Mouse (Mus musculus) forebrain, embryonic 14.5 days (tissue): ENCODE results near the gene Fam110a. TPM values are rescaled to one million over a fixed set of nuclear protein-coding genes. Genes with fewer than 3 reads are reported as not detected.
A peak's percentile ranks its signal among the peaks of the same experiment; 100 is the strongest.

Experiments
- ATAC-seq: fragments of 200-750 bp; cut with Nextera tagmentation; 2 replicates; pipeline ENCODE4 v1.8.0; 2017; ENCODE audit warnings: mild to moderate bottlenecking, moderate library complexity
- DNase-seq: peaks from one replicate; pipeline ENCODE4 v3.0.0-alpha.2; 2015; ENCODE audit warnings: low spot score
- H3K27ac ChIP-seq: fragments of 300-500 bp; sonication (generic); 2 replicates; pipeline ENCODE4 v1.5.1; 2014; ENCODE audit warnings: low read depth, mild to moderate bottlenecking, control low read depth, low read length, moderate library complexity
- H3K27me3 ChIP-seq: fragments of 300-500 bp; sonication (generic); replicated peaks from 2 replicates; pipeline ENCODE4 v1.6.1; 2014; ENCODE audit warnings: low read length, control low read depth, mixed read lengths; ENCODE audit not compliant: control insufficient read depth, insufficient read depth
- H3K36me3 ChIP-seq: fragments of 300-500 bp; sonication (generic); 2 replicates; pipeline ENCODE4 v1.6.1; 2014; ENCODE audit warnings: low read length, control low read depth; ENCODE audit not compliant: control insufficient read depth, insufficient read depth
- H3K4me1 ChIP-seq: fragments of 300-500 bp; sonication (generic); 2 replicates; pipeline ENCODE4 v1.6.1; 2014; ENCODE audit warnings: antibody characterized with exemption, low read length, control low read depth; ENCODE audit not compliant: control insufficient read depth, insufficient read depth
- H3K4me2 ChIP-seq: fragments of 300-500 bp; sonication (generic); 2 replicates; pipeline ENCODE4 v1.6.1; 2014; ENCODE audit warnings: mild to moderate bottlenecking, control low read depth, low read length
- H3K4me3 ChIP-seq: fragments of 300-500 bp; sonication (generic); 2 replicates; pipeline ENCODE4 v1.5.1; 2014; ENCODE audit warnings: low read depth, low read length, control low read depth
- H3K9ac ChIP-seq: fragments of 300-500 bp; sonication (generic); 2 replicates; pipeline ENCODE4 v1.6.1; 2014; ENCODE audit warnings: mild to moderate bottlenecking, low read length, control low read depth, moderate library complexity
- H3K9me3 ChIP-seq: fragments of 300-500 bp; sonication (generic); replicated peaks from 2 replicates; pipeline ENCODE4 v1.6.1; 2016; ENCODE audit warnings: low read length, control low read depth, mixed read lengths; ENCODE audit not compliant: control insufficient read depth
- WGBS: fragments of 180-500 bp; shearing (Covaris S2); extraction: QIAGEN DNeasy Blood & Tissue Kit; methylation state at CpG from one replicate; pipeline ENCODE4 v1.1.7; 2014; 5-methylcytosine and 5-hydroxymethylcytosine counted together
- polyA plus RNA-seq: library from polyadenylated mRNA; unstranded; fragments of >200 nt; fragmentation: Nextera tagmentation; extraction: Ambion mirVana; gene quantifications from 2 replicates; pipeline ENCODE4 v1.2.1, GENCODE M21; 2014

The Fam110a gene
- polyA plus RNA-seq, 1 experiment from 2014 or later: 64.5 TPM

GRCm38 (mm10) chr2:151977689-151978440, 2.2 kb downstream of the Fam110a start:
- no peak overlapping the region for H3K27ac ChIP-seq
- 0 out of 2 replicates have a peak overlapping the region, but pooled peaks have one; percentile 29 for H3K9ac ChIP-seq

GRCm38 (mm10) chr2:151976067-151976466, 4.0 kb downstream of the Fam110a start:
- Histone ChIP-seq H3K27ac (no peak overlapping the region), H3K27me3 (no peaks in the 10 kb centered on the region), H3K9me3 (no peaks in the 10 kb centered on the region), H3K36me3 (no peaks in the 10 kb centered on the region), H3K9ac (no peak overlapping the region), H3K4me3 (no peak overlapping the region), H3K4me2 (no peak overlapping the region), H3K4me1 (peaks cover 46% of the 10 kb centered on the region)
- 79% methylated on average over 3 of the region's 3 CpGs for WGBS
- no peak for ATAC-seq
- DNase-seq: no peak

More at GRCm38 (mm10) chr2:151977689-151978440, 2.2 kb downstream of the Fam110a start:
- Histone ChIP-seq H3K9me3 (no peaks in the 10 kb centered on the region), H3K27me3 (no peaks in the 10 kb centered on the region), H3K4me3 (no peak overlapping the region), H3K4me1 (peaks cover 36% of the 10 kb centered on the region), H3K36me3 (no peaks in the 10 kb centered on the region), H3K4me2 (peak overlapping the region; percentile 79)
- WGBS: 76% methylated on average over 4 of the region's 4 CpGs
- DNase-seq: no peak
- no peak for ATAC-seq

GRCm38 (mm10) chr2:151975295-151975694, 4.7 kb downstream of the Fam110a start:
- H3K9me3 ChIP-seq: no peaks in the 10 kb centered on the region
- ATAC-seq (no peak), DNase-seq (no peak)
- H3K36me3 ChIP-seq: 0 out of 2 replicates have a peak, but pooled peaks cover under 1% of the 10 kb centered on the region
- no peak overlapping the region for H3K9ac ChIP-seq
- no peak overlapping the region for H3K4me3 ChIP-seq
- no peak overlapping the region for H3K27ac ChIP-seq
- peaks cover 46% of the 10 kb centered on the region for H3K4me1 ChIP-seq
- no peak overlapping the region for H3K4me2 ChIP-seq
- H3K27me3 ChIP-seq: no peaks in the 10 kb centered on the region
- WGBS: 89% methylated on average over 5 of the region's 5 CpGs

DNA sequence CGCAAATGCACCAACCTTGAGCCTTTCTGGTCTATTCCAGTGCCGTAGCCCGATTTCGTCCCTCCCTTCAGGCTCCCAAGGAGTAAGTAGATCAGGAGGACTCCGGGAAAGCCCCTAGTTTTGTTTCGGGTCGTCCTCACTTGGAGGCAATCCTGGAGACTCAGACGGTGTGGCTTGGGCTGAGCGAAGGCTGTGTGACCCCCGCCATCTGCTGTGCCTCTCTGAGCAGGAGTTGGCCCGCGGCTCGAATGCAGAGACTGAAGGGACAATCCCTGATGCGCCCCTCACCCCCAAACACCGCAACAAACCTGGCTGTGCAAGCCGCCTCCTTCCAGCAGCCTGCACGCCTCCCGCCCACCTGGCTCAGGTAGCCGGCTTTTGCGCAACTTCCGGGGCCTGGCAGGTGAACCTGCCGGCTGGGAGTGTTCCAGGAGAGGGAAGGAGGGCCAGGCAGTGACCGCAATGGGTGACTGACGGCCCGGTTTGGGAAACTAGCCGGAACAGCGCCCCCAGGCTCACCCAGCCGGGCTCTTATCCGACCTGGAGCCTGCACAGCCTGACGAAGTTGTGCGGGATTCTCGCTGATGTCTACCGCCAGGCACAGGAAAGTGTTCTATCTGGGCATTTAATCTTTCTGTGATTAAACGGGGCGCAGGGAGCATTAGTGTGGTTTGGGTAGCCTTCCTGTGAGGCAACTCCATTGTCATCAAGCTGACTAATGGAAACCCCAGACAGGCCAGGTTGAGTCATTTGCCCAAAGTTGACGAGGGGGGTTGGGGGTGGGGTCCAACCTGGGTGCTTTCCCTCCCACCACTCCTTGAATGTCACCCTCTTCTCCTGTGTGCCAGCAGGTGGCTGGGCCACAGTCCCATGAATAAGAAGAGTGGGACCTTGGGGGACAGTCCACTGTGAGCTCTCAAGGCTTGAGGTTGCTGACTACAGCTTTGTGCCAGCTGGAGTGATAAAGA, 6.1 kb downstream of the Fam110a start:
- no peak for ATAC-seq
- Histone ChIP-seq H3K27me3 (no peaks in the 10 kb centered on the region), H3K9ac (peak overlapping the region; percentile 58), H3K36me3 (peaks cover 13% of the 10 kb centered on the region; the same call in 1 of the 2 replicates), H3K4me3 (peak overlapping the region; percentile 25), H3K9me3 (no peaks in the 10 kb centered on the region), H3K4me1 (peaks cover 52% of the 10 kb centered on the region), H3K4me2 (peak overlapping the region; percentile 49), H3K27ac (peak overlapping the region; percentile 78)
- no peak for DNase-seq
- WGBS: 5% methylated on average over 36 of the region's 36 CpGs

DNA sequence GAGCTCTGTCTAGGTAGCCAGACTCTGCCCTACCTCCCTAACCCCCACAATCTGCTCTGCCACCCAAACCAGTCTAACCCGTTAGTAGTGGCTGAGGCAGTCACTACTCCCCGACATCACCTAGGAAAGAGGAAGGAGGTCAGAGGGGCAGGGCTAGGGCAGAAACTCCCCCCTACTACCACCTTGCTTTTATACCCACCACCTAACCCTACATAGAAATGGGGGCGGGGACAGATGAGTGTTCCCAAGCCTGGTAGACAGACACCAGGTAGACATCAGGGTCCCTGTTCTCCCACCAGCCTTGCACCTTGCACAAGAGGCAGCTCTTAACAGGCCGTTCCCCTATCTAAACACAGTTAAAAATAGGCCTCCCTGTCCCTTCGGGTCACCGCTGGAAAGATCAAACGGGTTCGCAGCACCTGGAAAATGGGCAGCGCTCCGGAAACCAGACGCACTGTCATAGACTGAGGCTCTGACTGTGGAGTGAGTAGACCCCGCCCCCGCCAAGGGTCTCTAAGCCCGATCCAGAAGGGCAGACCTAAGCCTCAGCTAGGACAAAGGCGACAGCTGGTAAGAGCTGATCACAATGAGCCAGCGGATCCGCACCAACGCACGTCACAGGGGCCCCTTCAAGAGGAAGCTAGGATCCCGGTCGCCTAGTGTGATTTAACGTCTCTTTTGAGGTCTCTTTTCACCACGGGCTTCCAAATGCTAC, 7.0 kb downstream of the Fam110a start:
- Histone ChIP-seq H3K4me1 (peaks cover 55% of the 10 kb centered on the region), H3K9ac (peak overlapping the region; percentile 58), H3K27ac (peak overlapping the region; percentile 78), H3K27me3 (no peaks in the 10 kb centered on the region), H3K4me3 (peak overlapping the region; percentile 25), H3K4me2 (peak overlapping the region; percentile 49), H3K9me3 (no peaks in the 10 kb centered on the region), H3K36me3 (peaks cover 17% of the 10 kb centered on the region; the same call in 1 of the 2 replicates)
- ATAC-seq (peak; percentile 43; the same call in 1 of the 2 replicates), DNase-seq (peak; percentile 73)
- WGBS: 12% methylated on average over 23 of the region's 23 CpGs

DNA sequence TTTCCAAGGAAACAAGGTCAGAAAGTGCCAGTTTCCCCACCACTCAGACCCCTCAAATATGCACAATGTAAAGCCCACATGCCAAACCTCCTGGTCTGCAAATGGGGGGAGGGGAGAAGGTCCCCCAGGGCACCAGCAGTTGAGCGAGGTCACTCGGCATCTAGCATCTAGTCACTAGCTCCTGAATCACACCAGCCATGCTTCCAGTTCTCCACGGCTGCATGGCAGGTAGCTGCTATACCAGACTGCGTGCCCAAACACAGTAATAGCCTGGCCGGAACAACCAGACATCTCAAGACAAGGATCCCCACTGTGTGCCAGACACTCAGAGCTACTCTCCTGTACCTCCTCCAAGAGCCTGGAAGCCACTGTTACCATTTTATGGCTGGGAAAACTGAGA, 8.3 kb downstream of the Fam110a start:
- DNase-seq (no peak), ATAC-seq (no peak)
- peaks cover 61% of the 10 kb centered on the region for H3K4me1 ChIP-seq
- H3K4me2 ChIP-seq: no peak overlapping the region
- H3K27me3 ChIP-seq: no peaks in the 10 kb centered on the region
- H3K9me3 ChIP-seq: no peaks in the 10 kb centered on the region
- H3K4me3 ChIP-seq: no peak overlapping the region
- peaks cover 17% of the 10 kb centered on the region; the same call in 1 of the 2 replicates for H3K36me3 ChIP-seq
- WGBS: 88% methylated on average over 5 of the region's 5 CpGs
- H3K9ac ChIP-seq: no peak overlapping the region
- no peak overlapping the region for H3K27ac ChIP-seq

DNA sequence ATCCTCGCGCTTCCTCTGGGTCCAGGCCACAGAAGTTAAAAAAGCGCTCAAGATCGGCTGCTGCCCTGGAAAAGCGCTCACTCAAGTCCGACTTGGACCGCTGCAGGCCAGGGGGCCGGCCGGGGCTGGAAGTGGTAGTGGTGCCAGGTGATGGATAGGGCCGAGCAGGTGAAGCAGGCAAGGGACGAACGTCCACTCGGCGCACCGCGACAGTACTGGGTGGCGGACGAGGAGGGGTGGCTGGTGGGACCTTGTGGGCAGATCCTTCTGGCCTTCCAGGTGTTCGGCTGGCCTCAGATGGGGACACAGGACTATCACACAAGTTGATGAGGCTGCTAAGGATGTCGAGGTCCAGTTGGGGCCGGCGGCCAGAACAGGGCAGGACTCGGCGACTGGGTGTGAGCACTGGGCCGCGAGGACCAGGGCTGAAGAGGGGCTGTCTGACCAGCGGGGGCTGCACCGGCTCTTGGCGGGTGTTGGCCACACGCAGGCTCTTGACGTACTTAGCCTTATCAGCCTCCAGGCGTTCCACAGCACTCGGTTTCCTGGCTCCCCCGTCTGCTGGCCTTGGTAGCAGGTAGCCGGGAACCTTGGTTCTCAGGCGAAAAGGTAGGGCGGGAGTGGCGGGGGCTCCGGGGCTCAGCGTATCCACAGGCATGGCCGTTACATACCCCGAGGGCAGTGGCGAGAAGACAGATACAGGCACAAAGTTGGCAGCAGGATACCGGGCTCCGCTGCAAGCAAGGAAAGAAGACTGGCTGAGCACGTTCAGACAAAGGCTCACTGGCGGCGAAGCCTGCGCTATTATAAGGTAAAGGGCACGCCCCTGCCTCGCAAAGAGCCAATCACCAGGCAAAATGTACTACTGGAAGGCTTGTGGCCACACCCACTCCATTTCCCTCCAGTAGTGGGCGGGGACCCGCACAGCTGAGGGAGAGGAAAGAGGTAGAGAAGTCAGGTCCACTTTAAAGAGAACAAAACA, 9.5 kb downstream of the Fam110a start:
- Histone ChIP-seq H3K27me3 (no peaks in the 10 kb centered on the region), H3K9ac (peak overlapping the region; percentile 85), H3K27ac (peak overlapping the region; percentile 92), H3K4me2 (peak overlapping the region; percentile 66), H3K36me3 (peaks cover 17% of the 10 kb centered on the region; the same call in 1 of the 2 replicates), H3K9me3 (no peaks in the 10 kb centered on the region), H3K4me1 (peaks cover 63% of the 10 kb centered on the region), H3K4me3 (peak overlapping the region; percentile 45)
- DNase-seq (peak; percentile 98), ATAC-seq (peak; percentile 93)
- 43% methylated on average over 53 of the region's 53 CpGs for WGBS
